Mouse (Mus musculus): Measurements from ENCODE around the gene Gpnmb. TPM values are rescaled to one million over a fixed set of nuclear protein-coding genes. Genes with fewer than 3 reads are reported as not detected.

The Gpnmb gene
- polyA plus RNA-seq, 1 experiment, result 0.07 TPM

DNA sequence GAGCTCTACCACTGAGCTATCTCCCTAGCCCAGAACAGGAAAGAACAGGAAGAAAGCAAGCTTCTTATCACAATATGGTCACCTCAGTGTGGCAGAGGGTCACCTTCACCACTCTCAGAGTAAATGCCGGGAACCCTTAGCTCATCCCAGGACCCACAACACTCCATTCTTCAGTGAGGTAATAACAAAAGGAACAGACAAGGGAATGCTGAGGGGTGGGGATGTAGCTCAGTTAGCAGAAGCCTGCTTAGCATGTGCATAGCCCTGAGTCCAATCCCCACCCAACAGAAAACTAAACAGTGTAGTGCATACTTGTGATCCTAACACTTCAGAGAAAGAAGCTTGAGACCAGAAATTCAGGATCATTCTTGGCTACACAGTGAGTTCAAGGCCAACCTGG is 62.7 kb downstream of the Gpnmb start:
- Histone ChIP-seq H3K27me3 (ENCODE audit: control insufficient read depth) (no peaks in the 10 kb centered on the region), H3K36me3 (ENCODE audit: control insufficient read depth) (peaks cover 37% of the 10 kb centered on the region), H3K4me3 (replicated peaks) (no peak overlapping the region), H3K4me1 (ENCODE audit: control insufficient read depth) (no peaks in the 10 kb centered on the region), H3K9me3 (ENCODE audit: control insufficient read depth, low read length) (no peaks in the 10 kb centered on the region)
- TF ChIP-seq TAL1 (IDR thresholded peaks at IDR 0.05; ENCODE audit: low read length) (no peak), GATA1 (IDR thresholded peaks at IDR 0.05; ENCODE audit: low read length) (no peak)

DNA sequence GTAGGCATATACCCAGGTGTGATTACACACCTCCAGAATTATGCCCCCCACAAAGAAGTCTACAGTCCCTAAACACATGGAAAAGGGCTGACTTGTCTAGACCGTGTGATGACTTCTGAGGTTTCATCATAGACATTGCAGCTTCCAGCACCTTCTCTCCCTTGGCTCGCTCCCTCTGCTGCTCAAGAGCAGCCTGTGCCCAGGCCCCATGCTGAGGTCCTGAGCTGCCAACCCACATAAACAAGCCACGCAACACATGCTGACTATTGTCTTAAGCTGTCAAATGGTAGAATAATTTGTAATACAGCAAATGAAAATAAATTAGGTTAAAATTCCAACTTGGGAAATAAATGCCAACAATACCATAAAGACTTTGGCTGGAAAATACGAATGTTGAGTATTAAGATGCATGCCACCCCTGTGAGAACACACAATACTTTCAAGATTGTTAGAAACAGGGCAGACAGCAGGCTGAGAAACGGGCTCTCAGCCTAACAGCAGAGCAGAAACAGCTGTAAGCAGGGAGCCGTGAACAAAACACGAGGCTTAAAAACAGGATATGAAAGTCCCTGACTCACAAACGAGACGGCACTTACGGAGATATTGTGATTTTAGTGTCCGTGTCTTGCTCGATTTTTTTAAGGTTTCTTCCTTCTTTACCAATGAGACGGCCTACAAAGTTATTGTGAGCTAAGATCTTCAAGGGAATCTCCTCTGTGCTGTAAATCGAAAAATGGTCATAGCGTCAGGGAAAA is 70.6 kb downstream of the Gpnmb start:
- Histone ChIP-seq H3K36me3 (ENCODE audit: control insufficient read depth) (peaks cover 43% of the 10 kb centered on the region), H3K27me3 (ENCODE audit: control insufficient read depth) (no peaks in the 10 kb centered on the region), H3K4me1 (ENCODE audit: control insufficient read depth) (no peaks in the 10 kb centered on the region), H3K9me3 (ENCODE audit: control insufficient read depth, low read length) (no peaks in the 10 kb centered on the region), H3K4me3 (replicated peaks) (no peak overlapping the region)
- TF ChIP-seq GATA1 (IDR thresholded peaks at IDR 0.05; ENCODE audit: low read length) (no peak), TAL1 (IDR thresholded peaks at IDR 0.05; ENCODE audit: low read length) (no peak)

DNA sequence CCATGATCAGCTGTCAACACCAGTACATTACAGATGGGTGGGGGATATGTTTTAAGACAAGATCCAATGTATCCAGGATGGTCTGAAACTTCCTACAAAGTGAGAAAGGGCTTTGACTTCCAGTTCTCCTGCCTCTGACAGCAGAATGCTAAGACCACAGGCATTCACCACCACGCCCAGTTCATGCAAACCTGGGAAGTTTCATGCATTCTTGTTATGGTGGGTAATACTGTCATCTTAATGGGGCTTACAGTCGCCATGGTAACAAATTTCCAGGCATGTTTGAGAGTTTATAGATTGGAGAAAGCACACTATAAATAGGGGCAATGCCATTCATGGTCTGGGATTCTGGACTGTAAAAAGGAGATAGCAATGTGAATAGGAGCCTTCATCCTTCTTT is 72.8 kb downstream of the Gpnmb start:
- Histone ChIP-seq H3K4me3 (replicated peaks) (no peak overlapping the region), H3K4me1 (ENCODE audit: control insufficient read depth) (no peaks in the 10 kb centered on the region), H3K36me3 (ENCODE audit: control insufficient read depth) (peaks cover 33% of the 10 kb centered on the region), H3K27me3 (ENCODE audit: control insufficient read depth) (no peaks in the 10 kb centered on the region), H3K9me3 (ENCODE audit: control insufficient read depth, low read length) (no peaks in the 10 kb centered on the region)
- no peak for TF ChIP-seq TAL1 (IDR thresholded peaks at IDR 0.05; ENCODE audit: low read length)
- no peak for TF ChIP-seq GATA1 (IDR thresholded peaks at IDR 0.05; ENCODE audit: low read length)

DNA sequence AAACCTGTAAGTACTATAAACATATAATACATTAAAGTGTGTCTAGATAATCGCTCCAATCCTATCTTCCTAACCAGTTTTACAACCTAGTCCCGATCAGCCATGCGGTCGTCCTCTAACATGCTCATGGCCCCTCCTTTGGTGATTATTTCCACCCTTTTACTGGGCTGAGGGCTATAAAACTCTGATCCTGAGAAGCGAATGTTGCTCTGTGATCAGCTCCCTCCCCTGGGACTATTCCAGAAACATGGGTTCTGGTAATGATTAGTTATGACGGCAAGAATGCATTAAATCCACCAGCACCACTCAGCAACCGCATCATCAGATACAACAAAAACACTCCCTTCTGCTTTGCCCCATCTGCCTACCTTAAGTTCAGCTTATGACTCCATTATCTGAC is 77.5 kb downstream of the Gpnmb start:
- TF ChIP-seq TAL1 (IDR thresholded peaks at IDR 0.05; ENCODE audit: low read length) (no peak), GATA1 (IDR thresholded peaks at IDR 0.05; ENCODE audit: low read length) (no peak)
- H3K36me3 ChIP-seq (ENCODE audit: control insufficient read depth), result peaks cover 16% of the 10 kb centered on the region
- no peaks in the 10 kb centered on the region for H3K27me3 ChIP-seq (ENCODE audit: control insufficient read depth)
- H3K9me3 ChIP-seq (ENCODE audit: control insufficient read depth, low read length), result no peaks in the 10 kb centered on the region
- H3K4me3 ChIP-seq (replicated peaks), result no peak overlapping the region
- no peaks in the 10 kb centered on the region for H3K4me1 ChIP-seq (ENCODE audit: control insufficient read depth)

DNA sequence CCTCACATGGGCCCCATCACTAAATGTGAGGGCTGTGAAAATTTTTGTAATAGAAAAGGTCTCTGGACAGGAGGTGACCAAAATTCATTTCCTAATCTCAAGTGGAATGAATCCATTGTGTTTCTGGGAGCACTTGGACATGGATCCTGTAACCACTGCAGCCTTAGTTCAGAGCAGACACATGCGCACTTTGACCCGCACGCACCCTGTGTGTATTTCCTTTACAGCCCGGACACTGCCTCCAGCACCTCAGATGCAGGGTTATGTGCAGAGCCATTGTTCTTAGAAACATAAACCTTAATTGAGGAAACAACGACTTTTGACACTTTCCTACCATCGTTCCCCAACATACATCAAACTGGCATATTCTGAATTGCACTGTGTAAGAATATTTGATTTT is 78.1 kb downstream of the Gpnmb start:
- TF ChIP-seq TAL1 (IDR thresholded peaks at IDR 0.05; ENCODE audit: low read length), result no peak
- no peak for TF ChIP-seq GATA1 (IDR thresholded peaks at IDR 0.05; ENCODE audit: low read length)
- Histone ChIP-seq H3K9me3 (ENCODE audit: control insufficient read depth, low read length) (no peaks in the 10 kb centered on the region), H3K36me3 (ENCODE audit: control insufficient read depth) (peaks cover 15% of the 10 kb centered on the region), H3K4me1 (ENCODE audit: control insufficient read depth) (no peaks in the 10 kb centered on the region), H3K4me3 (replicated peaks) (no peak overlapping the region), H3K27me3 (ENCODE audit: control insufficient read depth) (no peaks in the 10 kb centered on the region)

DNA sequence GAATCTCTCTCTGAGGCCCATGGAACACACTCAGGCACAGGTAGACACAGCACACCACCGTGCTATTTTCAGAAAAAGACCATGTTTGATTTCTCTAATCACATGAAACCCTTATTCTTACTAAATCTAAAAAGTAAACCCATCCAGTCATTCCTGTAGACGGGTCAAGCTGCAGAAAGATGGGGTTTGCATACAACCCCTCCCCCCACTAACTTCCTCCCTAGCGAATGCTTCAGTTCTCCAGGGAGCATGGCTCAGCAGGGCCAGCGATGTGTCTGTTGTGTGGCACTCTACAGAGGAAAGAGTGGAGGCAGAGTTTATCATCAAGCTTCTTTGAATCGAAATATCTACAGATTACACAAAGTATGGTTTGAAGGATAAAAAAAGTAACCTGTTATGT is 79.2 kb downstream of the Gpnmb start:
- Histone ChIP-seq H3K27me3 (ENCODE audit: control insufficient read depth) (no peaks in the 10 kb centered on the region), H3K9me3 (ENCODE audit: control insufficient read depth, low read length) (no peaks in the 10 kb centered on the region), H3K4me3 (replicated peaks) (no peak overlapping the region), H3K4me1 (ENCODE audit: control insufficient read depth) (peaks cover 3% of the 10 kb centered on the region; the same call in 1 of the 2 replicates), H3K36me3 (ENCODE audit: control insufficient read depth) (peaks cover 16% of the 10 kb centered on the region)
- TF ChIP-seq TAL1 (IDR thresholded peaks at IDR 0.05; ENCODE audit: low read length), result no peak
- TF ChIP-seq GATA1 (IDR thresholded peaks at IDR 0.05; ENCODE audit: low read length), result no peak

DNA sequence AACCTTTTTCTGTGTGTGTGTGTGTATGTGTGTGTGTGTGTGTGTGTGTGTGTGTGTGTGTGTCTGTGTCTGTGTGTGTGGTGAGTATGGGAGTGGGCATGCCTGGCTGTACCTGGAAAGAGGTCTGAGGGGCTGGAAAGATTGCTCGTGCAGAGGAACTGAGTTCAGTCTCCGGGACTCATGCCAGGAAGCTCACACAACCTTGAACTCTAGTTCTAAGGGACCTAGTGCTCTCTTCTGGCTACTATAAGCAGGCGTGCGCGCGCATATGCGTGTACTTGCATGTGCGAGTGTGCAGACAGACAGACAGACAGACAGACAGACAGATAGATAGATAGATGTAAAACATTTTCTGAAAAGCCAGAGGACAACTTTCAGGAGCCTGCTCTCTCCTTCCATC is 79.9 kb downstream of the Gpnmb start:
- Histone ChIP-seq H3K9me3 (ENCODE audit: control insufficient read depth, low read length) (no peaks in the 10 kb centered on the region), H3K36me3 (ENCODE audit: control insufficient read depth) (peaks cover 16% of the 10 kb centered on the region), H3K4me1 (ENCODE audit: control insufficient read depth) (peaks cover 3% of the 10 kb centered on the region; the same call in 1 of the 2 replicates), H3K27me3 (ENCODE audit: control insufficient read depth) (no peaks in the 10 kb centered on the region), H3K4me3 (replicated peaks) (no peak overlapping the region)
- TF ChIP-seq GATA1 (IDR thresholded peaks at IDR 0.05; ENCODE audit: low read length), result no peak
- TF ChIP-seq TAL1 (IDR thresholded peaks at IDR 0.05; ENCODE audit: low read length), result no peak

DNA sequence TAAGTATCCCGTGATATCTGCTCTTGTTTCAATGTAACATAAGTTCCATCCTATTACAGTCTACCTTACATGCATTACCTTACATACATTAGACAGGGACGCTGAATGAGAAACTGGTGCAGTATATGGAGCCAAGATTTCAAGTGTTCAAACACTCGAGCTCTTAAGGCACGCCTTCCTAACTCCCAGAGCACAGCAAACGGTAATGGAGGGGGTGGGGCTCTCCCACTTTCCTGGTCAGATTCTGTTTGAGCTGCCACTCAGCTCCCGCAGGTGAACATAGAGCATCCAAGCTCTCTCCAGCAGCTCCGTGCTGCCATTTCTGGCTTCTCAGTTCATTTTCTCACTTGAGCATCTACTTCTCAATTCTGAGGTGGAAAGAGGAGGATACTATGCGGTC is 82.1 kb downstream of the Gpnmb start:
- TF ChIP-seq TAL1 (IDR thresholded peaks at IDR 0.05; ENCODE audit: low read length), result no peak
- no peak for TF ChIP-seq GATA1 (IDR thresholded peaks at IDR 0.05; ENCODE audit: low read length)
- Histone ChIP-seq H3K36me3 (ENCODE audit: control insufficient read depth) (peaks cover 16% of the 10 kb centered on the region), H3K4me1 (ENCODE audit: control insufficient read depth) (peaks cover 3% of the 10 kb centered on the region; the same call in 1 of the 2 replicates), H3K4me3 (replicated peaks) (no peak overlapping the region), H3K27me3 (ENCODE audit: control insufficient read depth) (no peaks in the 10 kb centered on the region), H3K9me3 (ENCODE audit: control insufficient read depth, low read length) (no peaks in the 10 kb centered on the region)

DNA sequence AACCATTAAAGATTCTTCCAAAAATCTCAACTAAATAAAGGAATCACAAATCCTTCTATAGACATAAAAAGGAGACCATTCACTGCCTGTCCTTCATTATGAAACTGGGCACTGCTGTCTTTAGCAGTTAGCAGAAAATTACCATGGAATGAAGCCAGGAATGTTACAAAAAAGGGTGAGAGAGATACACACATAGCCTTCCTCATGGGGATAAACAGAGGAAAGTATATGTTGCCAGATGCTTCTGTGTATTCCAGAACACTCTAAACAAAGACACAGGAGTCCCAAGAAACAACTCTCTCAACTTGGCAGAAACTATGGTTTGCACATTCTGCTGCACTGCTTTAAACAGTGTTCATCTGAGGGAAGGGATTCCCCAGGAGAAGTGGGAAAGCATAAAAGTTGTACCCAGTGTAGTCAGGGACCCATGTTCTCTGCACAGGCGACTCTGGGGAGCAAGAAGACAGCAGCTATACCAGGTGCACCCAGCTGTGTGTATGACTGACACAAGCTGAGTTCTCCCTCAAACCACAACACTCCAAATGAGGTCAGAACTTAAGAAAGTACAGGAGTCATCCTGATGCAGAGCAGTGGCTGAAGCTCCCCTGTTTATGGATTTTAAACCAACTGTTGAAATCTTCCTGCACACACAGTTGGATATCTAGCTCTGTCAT is 83.3 kb downstream of the Gpnmb start:
- Histone ChIP-seq H3K36me3 (ENCODE audit: control insufficient read depth) (peaks cover 14% of the 10 kb centered on the region), H3K9me3 (ENCODE audit: control insufficient read depth, low read length) (no peaks in the 10 kb centered on the region), H3K4me3 (replicated peaks) (no peak overlapping the region), H3K4me1 (ENCODE audit: control insufficient read depth) (peaks cover 3% of the 10 kb centered on the region; the same call in 1 of the 2 replicates), H3K27me3 (ENCODE audit: control insufficient read depth) (no peaks in the 10 kb centered on the region)
- no peak for TF ChIP-seq TAL1 (IDR thresholded peaks at IDR 0.05; ENCODE audit: low read length)
- TF ChIP-seq GATA1 (IDR thresholded peaks at IDR 0.05; ENCODE audit: low read length), result no peak
